Mouse (Mus musculus): ENCODE measurements around the gene Senp6. TPM values are rescaled to one million over a fixed set of nuclear protein-coding genes. Genes with fewer than 3 reads are reported as not detected.
"Not testable (repeated sequence)": the region's sequence is repeated elsewhere in the genome, so short reads cannot be mapped to it uniquely, and the experiment has no call there.

Senp6 gene
- 36.9 and 41.6 TPM in 2 replicates for polyA plus RNA-seq (2014; fragmentation: Nextera tagmentation; extraction: Ambion mirVana)

DNA sequence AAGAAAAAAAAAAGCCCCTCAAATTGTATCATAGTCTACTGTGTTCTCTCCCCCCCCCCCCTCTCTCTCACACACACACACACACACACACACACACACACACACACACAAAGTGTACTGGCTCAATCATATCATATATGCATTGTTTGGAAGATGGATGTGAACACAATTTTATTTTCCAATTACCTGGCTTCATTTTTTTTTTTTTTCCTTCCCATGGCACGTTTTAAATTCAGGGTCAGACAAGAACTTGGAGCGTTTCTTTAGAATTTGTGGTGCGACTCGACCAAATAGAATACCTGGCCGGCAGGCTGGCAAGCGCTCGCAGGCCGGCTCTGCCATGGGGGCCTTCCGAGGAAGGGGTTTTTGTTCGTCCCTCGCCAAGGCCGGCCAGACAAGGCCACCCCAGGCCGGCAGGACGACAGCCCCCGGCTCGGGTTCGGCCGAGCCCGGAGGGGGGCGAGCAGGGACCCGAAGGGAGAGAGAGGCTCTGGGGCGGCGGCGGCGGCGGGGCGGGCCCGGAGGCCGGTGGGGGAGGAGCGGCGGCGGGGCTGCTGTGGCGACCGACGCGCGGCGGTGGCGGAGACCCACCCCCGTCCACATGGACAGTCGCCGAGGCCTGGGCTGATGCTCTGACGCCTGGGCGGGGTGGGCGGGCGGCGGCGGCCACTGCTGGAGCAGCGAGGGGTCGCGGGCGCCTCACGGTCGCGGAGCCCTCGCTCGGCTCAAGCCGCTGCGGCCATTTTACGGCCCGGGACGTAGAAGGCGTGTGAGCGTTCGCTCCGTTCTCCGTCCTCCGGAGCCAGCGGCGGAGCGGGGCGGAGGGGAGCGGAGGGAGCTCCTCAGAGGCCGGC is at the start of gene Senp6:
Senp6 (plus strand) TSS at position 537 of the 854 bp plus-strand sequence.
- DNase-seq (ENCODE audit: low spot score) (peak; percentile 87), ATAC-seq (replicated peaks; ENCODE audit: low FRiP score) (peak; percentile 88)
- Histone ChIP-seq H3K4me3 (ENCODE audit: low read depth, low read length) (peak within 1 kb of the TSS; percentile 97), H3K9me3 (ENCODE audit: control insufficient read depth, low read length) (no peaks in the 10 kb centered on the region), H3K27me3 (replicated peaks; ENCODE audit: control insufficient read depth, insufficient read depth, low read length) (no peaks in the 10 kb centered on the region), H3K27ac (ENCODE audit: low read depth, low read length) (peak within 1 kb of the TSS; percentile 98), H3K36me3 (ENCODE audit: control insufficient read depth, insufficient read depth, low read length) (no peaks in the 10 kb centered on the region), H3K9ac (ENCODE audit: low read depth, low read length) (peak within 1 kb of the TSS; percentile 99), H3K4me2 (peak within 1 kb of the TSS; percentile 68), H3K4me1 (replicated peaks; ENCODE audit: control insufficient read depth, insufficient read depth, low read length) (peaks cover 21% of the 10 kb centered on the region)
- under 1% methylated on average over 53 of the region's 74 CpGs for WGBS

- Histone ChIP-seq H3K4me2 (no peak overlapping the region), H3K36me3 (ENCODE audit: control insufficient read depth, insufficient read depth, low read length) (no peaks in the 10 kb centered on the region), H3K27ac (ENCODE audit: low read depth, low read length) (no peak overlapping the region), H3K27me3 (replicated peaks; ENCODE audit: control insufficient read depth, insufficient read depth, low read length) (no peaks in the 10 kb centered on the region), H3K4me1 (replicated peaks; ENCODE audit: control insufficient read depth, insufficient read depth, low read length) (no peaks in the 10 kb centered on the region; the same call in 1 of the 2 replicates), H3K9ac (ENCODE audit: low read depth, low read length) (no peak overlapping the region), H3K9me3 (ENCODE audit: control insufficient read depth, low read length) (no peaks in the 10 kb centered on the region), H3K4me3 (ENCODE audit: low read depth, low read length) (no peak overlapping the region)
- DNase-seq (ENCODE audit: low spot score) (no peak), ATAC-seq (replicated peaks; ENCODE audit: low FRiP score) (no peak)
- 51% methylated on average over 3 of the region's 3 CpGs for WGBS
Measured at GRCm38 (mm10) chr9:80020429-80020828, 46.3 kb upstream of the Senp6 start.

DNA sequence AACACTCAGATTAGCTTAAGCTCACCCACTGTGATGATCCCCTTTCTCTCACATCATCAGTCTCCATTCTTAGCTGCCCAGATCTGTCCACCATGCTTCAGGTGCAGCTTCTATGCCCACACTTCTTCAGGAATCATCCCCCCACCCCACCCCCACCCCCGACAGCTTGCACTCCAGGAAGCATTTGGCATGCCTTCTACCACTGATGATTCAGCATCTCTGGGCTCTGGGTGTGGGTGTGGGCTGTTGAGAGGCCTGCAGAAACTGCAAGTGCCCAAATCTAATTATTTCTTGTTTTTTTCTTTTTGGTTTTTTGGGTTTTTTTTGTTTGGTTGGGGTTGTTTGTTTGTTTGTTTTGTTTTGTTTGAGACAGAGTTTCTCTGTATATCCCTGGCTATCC is 45.1 kb upstream of the Senp6 start:
- 45% methylated on average over 1 of the region's 1 CpGs for WGBS
- H3K27ac ChIP-seq (ENCODE audit: low read depth, low read length) = no peak overlapping the region
- no peak for DNase-seq (ENCODE audit: low spot score)
- no peak overlapping the region for H3K9ac ChIP-seq (ENCODE audit: low read depth, low read length)
- H3K36me3 ChIP-seq (ENCODE audit: control insufficient read depth, insufficient read depth, low read length) = no peaks in the 10 kb centered on the region
- no peak for ATAC-seq (replicated peaks; ENCODE audit: low FRiP score)
- no peak overlapping the region for H3K4me3 ChIP-seq (ENCODE audit: low read depth, low read length)
- no peaks in the 10 kb centered on the region for H3K27me3 ChIP-seq (replicated peaks; ENCODE audit: control insufficient read depth, insufficient read depth, low read length)
- no peaks in the 10 kb centered on the region for H3K9me3 ChIP-seq (ENCODE audit: control insufficient read depth, low read length)
- no peak overlapping the region for H3K4me2 ChIP-seq
- H3K4me1 ChIP-seq (replicated peaks; ENCODE audit: control insufficient read depth, insufficient read depth, low read length) = no peaks in the 10 kb centered on the region; the same call in 1 of the 2 replicates

DNA sequence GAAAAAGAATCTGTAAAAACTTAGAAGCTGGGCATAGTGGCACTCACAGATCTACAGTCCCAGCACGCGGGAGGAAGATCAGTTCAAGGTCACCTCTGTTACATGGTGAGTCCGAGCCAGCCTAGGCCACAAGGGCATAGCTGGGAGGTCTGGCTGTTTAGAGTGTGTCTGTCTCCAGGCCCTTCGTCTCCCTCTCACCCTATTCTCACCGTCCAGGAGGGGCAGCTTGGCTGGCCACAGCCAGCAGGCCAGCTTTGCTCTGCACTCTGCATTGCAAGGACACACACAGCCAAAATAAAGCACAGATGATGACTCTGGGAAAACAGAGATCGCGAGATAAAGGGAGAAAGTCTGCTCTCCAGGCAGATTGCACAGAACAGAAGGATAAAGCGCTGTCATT is 43.9 kb upstream of the Senp6 start:
- H3K27me3 ChIP-seq (replicated peaks; ENCODE audit: control insufficient read depth, insufficient read depth, low read length) = no peaks in the 10 kb centered on the region
- no peak overlapping the region for H3K4me2 ChIP-seq
- no peaks in the 10 kb centered on the region for H3K36me3 ChIP-seq (ENCODE audit: control insufficient read depth, insufficient read depth, low read length)
- DNase-seq (ENCODE audit: low spot score) (no peak), ATAC-seq (replicated peaks; ENCODE audit: low FRiP score) (no peak; the same call in 1 of the 2 replicates)
- H3K4me1 ChIP-seq (replicated peaks; ENCODE audit: control insufficient read depth, insufficient read depth, low read length) = no peaks in the 10 kb centered on the region; the same call in 1 of the 2 replicates
- no peak overlapping the region for H3K4me3 ChIP-seq (ENCODE audit: low read depth, low read length)
- no peaks in the 10 kb centered on the region for H3K9me3 ChIP-seq (ENCODE audit: control insufficient read depth, low read length)
- H3K9ac ChIP-seq (ENCODE audit: low read depth, low read length) = no peak overlapping the region
- H3K27ac ChIP-seq (ENCODE audit: low read depth, low read length) = no peak overlapping the region
- 62% methylated on average over 8 of the region's 8 CpGs for WGBS

DNA sequence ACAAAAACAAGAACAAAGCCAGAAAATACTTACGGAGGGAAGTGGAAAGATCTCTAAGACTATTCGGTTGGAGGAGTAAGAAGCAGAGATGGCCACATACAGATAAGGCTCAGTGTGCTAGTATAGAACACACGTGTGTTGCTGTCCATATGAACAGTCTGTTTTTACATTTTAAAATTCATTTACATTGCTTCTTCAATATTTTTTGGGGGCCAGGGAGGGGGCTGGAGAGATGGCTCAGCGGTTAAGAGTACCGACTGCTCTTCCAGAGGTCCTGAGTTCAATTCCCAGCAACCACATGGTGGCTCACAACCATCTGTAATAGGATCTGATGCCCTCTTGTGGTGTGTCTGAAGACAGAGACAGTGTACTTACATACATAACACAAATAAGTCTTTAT is 41.4 kb upstream of the Senp6 start:
- not testable (repeated sequence) for H3K27me3 ChIP-seq (replicated peaks; ENCODE audit: control insufficient read depth, insufficient read depth, low read length); H3K4me3 ChIP-seq (ENCODE audit: low read depth, low read length); ATAC-seq (replicated peaks; ENCODE audit: low FRiP score); H3K9me3 ChIP-seq (ENCODE audit: control insufficient read depth, low read length); H3K4me2 ChIP-seq; H3K9ac ChIP-seq (ENCODE audit: low read depth, low read length); H3K4me1 ChIP-seq (replicated peaks; ENCODE audit: control insufficient read depth, insufficient read depth, low read length); H3K27ac ChIP-seq (ENCODE audit: low read depth, low read length); DNase-seq (ENCODE audit: low spot score); H3K36me3 ChIP-seq (ENCODE audit: control insufficient read depth, insufficient read depth, low read length)
- WGBS = 84% methylated on average over 5 of the region's 5 CpGs

DNA sequence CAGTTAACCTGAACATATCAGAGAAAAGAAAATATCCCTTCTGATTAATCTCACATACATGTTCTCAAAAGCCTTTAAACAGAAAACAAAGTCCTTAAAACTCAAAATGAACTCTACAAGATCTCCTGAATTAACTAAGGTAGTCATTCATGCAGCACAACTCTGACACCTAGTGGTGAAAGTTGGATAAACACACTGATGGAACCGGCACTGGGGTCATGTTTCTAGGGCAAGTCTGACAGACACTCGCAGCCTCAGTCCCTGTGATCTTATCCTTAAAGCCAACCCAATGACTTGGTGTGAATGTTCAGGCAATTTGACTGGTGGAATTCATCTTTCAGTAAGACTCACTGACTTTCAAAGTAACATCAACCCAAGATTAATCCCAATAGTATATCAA is 40.7 kb upstream of the Senp6 start:
- H3K36me3 ChIP-seq (ENCODE audit: control insufficient read depth, insufficient read depth, low read length) = no peaks in the 10 kb centered on the region
- no peak overlapping the region for H3K27ac ChIP-seq (ENCODE audit: low read depth, low read length)
- no peaks in the 10 kb centered on the region; the same call in 1 of the 2 replicates for H3K4me1 ChIP-seq (replicated peaks; ENCODE audit: control insufficient read depth, insufficient read depth, low read length)
- WGBS = 2% methylated on average over 2 of the region's 2 CpGs
- ATAC-seq (replicated peaks; ENCODE audit: low FRiP score) = 0 out of 2 replicates have a peak, but pooled peaks have one; percentile 49
- H3K4me3 ChIP-seq (ENCODE audit: low read depth, low read length) = no peak overlapping the region
- H3K9ac ChIP-seq (ENCODE audit: low read depth, low read length) = no peak overlapping the region
- no peaks in the 10 kb centered on the region for H3K9me3 ChIP-seq (ENCODE audit: control insufficient read depth, low read length)
- no peaks in the 10 kb centered on the region for H3K27me3 ChIP-seq (replicated peaks; ENCODE audit: control insufficient read depth, insufficient read depth, low read length)
- H3K4me2 ChIP-seq = no peak overlapping the region
- DNase-seq (ENCODE audit: low spot score) = no peak

- Histone ChIP-seq H3K9ac (ENCODE audit: low read depth, low read length) (no peak overlapping the region), H3K9me3 (ENCODE audit: control insufficient read depth, low read length) (no peaks in the 10 kb centered on the region), H3K4me2 (no peak overlapping the region), H3K4me3 (ENCODE audit: low read depth, low read length) (no peak overlapping the region), H3K36me3 (ENCODE audit: control insufficient read depth, insufficient read depth, low read length) (no peaks in the 10 kb centered on the region), H3K27ac (ENCODE audit: low read depth, low read length) (no peak overlapping the region), H3K4me1 (replicated peaks; ENCODE audit: control insufficient read depth, insufficient read depth, low read length) (no peaks in the 10 kb centered on the region; the same call in 1 of the 2 replicates), H3K27me3 (replicated peaks; ENCODE audit: control insufficient read depth, insufficient read depth, low read length) (no peaks in the 10 kb centered on the region)
- DNase-seq (ENCODE audit: low spot score) (no peak), ATAC-seq (replicated peaks; ENCODE audit: low FRiP score) (no peak)
- WGBS = 70% methylated on average over 6 of the region's 6 CpGs
Measured at GRCm38 (mm10) chr9:80026581-80027021, 40.1 kb upstream of the Senp6 start.

GRCm38 (mm10) chr9:80037262-80037996 is 29.3 kb upstream of the Senp6 start:
- no peaks in the 10 kb centered on the region for H3K4me1 ChIP-seq (replicated peaks; ENCODE audit: control insufficient read depth, insufficient read depth, low read length)
- H3K9me3 ChIP-seq (ENCODE audit: control insufficient read depth, low read length) = no peaks in the 10 kb centered on the region
- 81% methylated on average over 13 of the region's 13 CpGs for WGBS
- H3K9ac ChIP-seq (ENCODE audit: low read depth, low read length) = no peak overlapping the region
- no peak overlapping the region for H3K4me2 ChIP-seq
- no peaks in the 10 kb centered on the region for H3K36me3 ChIP-seq (ENCODE audit: control insufficient read depth, insufficient read depth, low read length)
- H3K4me3 ChIP-seq (ENCODE audit: low read depth, low read length) = no peak overlapping the region
- H3K27me3 ChIP-seq (replicated peaks; ENCODE audit: control insufficient read depth, insufficient read depth, low read length) = no peaks in the 10 kb centered on the region
- ATAC-seq (replicated peaks; ENCODE audit: low FRiP score) (no peak), DNase-seq (ENCODE audit: low spot score) (no peak)
- H3K27ac ChIP-seq (ENCODE audit: low read depth, low read length) = no peak overlapping the region

Data from liver, embryonic 11.5 days (tissue).